Mouse (Mus musculus): ENCODE results near the gene Gm20388. TPM values are rescaled to one million over a fixed set of nuclear protein-coding genes. Genes with fewer than 3 reads are reported as not detected.
A peak's percentile ranks its signal among the peaks of the same experiment; 100 is the strongest.
"Not testable (repeated sequence)": the region's sequence is repeated elsewhere in the genome, so short reads cannot be mapped to it uniquely, and the experiment has no call there.

Gm20388 gene
- total RNA-seq, 1 experiment from 2014 or later: 3.6 TPM

DNA sequence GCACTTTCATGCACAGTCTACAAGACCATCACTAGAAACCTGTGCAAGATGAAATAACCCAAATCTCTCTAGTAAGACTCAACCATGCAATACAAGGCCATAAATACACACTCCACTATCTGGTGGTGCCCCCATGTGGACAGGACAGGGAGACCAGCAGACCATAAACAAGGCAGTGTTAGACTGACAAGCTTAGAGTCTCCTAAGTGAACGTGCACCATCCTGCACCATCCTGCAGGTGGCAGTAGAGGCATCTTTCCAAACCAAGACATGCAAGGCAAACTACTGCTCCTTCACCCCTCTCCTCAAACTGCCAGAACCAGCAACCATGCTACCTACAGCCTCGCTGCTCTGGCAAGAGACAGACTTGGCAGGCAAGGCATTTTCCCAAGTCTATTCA is 4014.1 kb downstream of the Gm20388 start:
- peak; percentile 66 for DNase-seq

DNA sequence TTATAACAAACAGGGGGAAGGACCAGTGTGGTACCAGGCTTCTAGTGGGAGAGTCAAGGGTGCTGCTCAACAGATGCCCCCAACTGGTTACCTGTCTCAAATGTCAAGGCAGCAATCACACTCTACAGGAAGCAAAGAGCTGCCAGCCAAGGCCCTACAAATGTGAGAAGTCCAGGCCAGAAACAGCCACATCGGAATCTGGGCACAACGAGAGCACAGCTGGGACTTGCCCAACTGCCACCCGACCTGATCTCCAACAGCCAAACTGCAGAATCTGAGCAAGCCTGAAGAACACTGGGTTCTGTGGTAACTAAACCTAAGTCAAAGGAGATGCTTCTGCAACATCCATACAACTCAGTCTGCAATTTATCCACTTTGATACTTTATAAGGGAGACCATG is 4015.0 kb downstream of the Gm20388 start:
- no peak for DNase-seq

DNA sequence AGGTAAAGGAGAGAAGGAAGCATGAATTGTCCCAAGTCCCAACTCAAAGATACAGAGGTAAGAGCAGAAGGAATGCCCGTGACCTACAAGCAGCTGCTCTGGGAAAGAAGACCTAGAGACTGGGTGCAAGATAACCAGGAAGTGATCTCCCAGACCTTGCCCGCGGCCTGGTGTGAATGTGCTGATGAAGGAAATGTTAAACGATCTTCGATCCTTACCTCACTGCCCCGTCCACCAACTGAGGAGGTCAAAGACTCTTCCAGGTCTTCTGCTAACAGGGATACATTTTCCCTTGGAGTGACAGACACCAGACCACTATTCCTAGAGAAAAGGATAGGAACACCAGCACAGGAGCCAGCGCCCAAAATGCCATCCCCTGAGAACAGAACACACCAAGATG is 4018.4 kb downstream of the Gm20388 start:
- no peak for DNase-seq

DNA sequence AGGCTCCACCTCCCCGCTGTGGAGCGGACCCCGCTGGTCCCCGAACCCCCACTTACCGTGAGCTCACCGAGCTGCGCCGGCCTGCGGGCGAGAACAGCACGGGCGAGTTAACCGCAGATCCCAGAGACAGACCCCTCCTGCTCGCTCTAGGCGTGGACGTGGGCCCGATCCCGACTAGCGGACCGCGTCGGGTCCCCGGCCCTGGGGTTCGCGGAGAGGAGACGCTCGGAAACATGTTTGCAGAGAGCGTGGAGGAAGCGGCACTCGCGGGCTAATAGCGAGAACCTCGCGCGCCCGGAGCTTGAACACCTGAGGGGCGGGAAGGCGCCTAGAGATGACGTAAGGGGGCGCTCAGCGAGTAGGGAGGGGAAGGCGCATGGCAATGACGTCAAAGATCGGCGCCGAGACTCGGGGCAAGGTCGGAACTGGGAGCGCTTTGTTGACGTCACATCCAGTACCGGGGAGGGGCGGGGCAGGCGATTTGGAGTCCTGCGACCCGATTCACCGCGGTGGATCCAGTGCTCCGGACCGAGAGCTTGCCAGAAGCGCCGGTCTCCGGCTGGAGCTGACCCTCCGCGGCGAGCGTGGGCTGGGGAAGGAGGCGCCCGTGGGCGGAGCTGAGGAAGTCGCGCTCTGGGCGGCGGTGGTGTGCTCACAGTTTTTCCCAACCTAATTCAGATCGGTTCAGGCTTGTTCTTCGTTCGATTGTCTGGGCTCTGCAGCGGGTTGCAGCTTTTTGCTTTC is 4038.5 kb downstream of the Gm20388 start, which contains the start of gene Nup133:
Gene Nup133, minus strand, starts transcription at position 324 of the 744 bp plus-strand sequence.
- peak; percentile 99 for DNase-seq

DNA sequence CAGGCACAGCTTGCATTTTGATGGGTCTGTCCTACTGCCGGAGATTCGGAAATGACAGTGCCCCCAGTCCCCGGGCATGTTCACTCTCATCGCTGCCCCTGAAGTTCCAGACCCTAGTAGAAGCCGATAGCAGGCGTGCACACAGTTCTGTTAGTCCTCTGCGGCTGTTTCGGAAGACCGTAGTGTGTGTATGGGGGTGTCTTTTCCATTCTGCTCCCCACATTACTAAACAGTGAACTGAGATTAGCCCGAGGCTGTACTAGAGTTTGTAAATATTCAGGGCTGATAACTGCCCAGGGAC is 4039.0 kb downstream of the Gm20388 start:
- no peak for DNase-seq

DNA sequence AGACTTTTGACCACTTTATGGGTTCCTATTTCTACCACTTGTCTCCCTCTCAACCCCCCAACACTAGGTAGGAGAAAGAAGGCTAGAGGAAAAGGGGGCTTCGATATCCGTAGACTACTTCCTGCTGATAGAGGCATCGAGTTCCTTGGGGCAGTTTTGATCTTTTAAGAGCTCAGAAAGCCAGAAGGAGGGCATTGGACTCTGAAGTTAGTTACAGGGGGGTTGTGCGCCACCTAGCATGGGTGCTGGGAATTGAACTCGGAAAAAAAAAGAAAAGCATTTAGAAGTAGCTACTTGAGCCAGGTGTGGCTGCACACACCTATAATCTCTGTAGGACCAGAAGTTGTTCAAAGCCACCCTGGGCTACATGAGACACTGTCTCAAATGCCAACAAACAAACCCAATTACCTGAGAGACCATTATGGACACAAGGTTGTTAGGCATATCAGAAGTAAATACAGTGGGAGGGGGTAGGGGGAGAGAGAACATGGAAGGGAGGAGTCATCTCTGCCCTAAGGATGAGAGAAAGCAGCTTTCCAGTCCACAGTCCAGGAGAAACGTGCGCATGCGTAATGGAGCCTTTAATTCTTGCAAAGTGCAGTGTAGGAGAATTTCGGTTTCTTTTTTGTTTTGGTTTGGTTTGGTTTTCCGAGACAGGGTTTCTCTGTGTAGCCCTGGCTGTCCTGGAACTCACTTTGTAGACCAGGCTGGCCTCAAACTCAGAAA is 4039.6 kb downstream of the Gm20388 start:
- peak; percentile 46 for DNase-seq

DNA sequence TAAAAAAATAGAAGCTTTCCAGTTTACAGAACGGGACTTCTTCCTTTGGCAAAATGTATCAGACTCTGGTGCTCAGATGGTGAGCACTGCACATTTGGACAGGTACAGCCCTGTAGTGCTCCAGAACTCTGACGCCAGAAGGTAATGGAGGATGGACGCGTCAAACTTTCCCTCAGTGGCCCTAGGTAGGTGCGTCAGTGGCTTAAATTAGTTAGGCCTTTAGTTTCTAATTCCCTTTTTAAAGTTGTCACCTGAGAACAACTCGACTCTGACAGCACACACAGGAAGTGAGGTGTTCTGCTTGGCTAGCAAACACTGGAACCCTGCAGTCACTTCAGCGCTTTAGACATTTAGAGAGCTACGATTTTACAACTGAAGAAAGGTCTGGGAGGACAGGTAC is 4043.0 kb downstream of the Gm20388 start:
- no peak for DNase-seq

DNA sequence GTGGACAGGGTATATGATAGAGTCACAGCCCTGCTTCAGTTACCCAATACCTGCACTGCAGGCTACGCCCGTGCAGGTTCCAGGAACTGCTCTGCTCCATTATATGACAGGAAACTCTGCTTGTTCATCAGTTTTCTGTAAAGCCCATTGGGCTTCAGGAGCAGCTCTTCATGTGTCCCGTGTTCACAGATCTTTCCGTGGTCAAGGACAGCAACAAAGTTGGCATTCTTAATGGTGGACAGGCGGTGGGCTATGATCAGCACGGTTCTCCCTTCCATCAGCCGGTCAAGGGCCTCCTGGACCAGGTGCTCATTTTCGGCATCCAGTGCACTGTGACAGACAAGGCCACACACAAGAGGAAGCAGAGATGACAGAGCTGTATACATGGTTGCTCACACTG is 4043.6 kb downstream of the Gm20388 start:
- DNase-seq: no peak

DNA sequence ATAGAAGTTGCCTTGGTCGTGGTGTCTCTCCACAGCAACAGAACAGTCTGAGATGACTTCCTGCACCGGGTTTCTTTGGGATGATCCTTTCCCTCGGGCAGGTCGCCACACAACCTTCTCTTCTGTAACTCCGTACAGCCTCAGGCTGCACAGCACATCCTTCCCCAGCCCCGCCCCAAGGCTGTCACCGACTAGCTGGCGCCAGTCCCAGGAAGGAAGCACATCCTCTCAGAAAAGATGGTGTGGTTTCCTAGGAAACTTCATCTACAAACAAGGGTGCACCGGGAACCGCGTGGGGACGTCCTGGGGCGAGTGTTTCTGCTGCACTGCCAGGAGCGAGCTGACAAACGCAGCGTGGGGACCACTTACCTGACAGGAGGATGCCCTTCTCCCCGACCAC is 4047.5 kb downstream of the Gm20388 start:
- DNase-seq: no peak

DNA sequence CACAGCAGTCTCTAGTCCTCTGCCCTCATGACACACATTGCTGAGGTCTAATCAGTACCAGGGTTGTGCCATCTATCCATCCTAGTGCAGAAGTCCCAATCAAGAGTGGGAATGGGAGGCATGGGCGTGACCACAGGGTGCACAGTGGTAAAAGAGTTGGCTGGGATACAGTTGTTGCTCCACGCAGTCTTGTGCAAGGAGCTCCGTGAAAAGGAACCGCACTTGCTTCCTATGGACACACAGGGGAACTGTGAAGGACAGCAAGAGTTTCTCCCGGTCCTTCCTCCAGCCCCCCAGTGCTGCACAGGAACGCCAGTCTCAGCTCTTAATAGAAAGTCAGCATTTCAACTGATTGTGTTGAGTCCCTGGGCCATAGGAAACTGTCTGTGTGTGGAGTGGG is 4048.8 kb downstream of the Gm20388 start:
- no peak for DNase-seq

DNA sequence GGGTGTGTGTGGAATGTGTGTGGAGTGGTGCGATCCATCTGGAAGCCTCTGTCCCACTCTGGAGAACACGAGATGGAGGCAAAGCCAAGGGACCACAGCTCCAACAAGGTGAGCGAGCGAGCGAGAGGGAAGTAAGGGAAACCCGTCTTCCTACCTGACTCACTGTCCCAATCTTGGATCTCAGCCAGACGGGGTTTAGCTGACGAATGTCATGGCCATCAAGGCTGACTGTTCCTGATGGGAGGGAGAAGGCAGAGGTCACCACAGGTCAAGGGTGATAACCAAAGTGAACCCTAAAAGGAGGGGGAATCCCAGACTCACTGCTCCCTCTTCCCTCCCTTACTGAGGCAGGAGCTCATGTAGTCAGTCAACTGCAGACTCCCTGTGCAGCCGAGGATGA is 4049.4 kb downstream of the Gm20388 start:
- peak; percentile 31 for DNase-seq

DNA sequence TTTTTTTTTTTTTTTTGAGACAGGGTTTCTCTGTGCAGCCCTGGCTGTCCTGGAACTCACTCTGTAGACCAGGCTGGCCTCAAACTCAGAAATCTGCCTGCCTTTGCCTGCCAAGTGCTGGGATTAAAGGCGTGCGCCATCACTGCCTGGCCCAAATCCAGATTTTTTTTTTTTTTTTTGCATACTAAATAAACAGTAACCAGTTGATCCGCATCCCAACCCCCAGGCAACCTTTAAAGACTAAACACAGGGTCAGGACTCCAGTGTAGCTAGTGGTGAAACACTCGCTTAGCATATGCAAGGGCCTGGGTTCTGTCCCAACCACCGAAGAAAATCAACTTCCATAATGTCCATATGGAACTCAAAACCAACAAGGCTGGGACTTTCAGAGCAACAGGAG is 4049.9 kb downstream of the Gm20388 start:
- not testable (repeated sequence) for DNase-seq

DNA sequence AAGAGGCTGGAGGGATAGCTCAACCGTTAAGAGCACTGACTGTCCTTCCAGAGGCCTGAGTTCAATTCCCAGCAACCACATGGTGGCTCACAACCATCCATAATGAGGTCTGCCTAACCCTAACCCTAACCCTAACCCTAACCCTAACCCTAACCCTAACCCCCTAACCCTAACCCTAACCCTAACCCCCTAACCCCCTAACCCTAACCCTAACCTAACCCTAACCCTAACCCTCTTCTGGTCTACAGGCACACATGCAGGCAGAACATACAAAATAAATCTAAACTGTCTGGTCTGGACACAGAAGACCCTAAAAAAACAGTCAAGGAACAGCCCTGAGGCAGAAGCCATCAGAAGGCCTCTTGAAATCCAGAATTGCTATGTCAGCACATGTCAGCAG is 4050.7 kb downstream of the Gm20388 start:
- no peak for DNase-seq

DNA sequence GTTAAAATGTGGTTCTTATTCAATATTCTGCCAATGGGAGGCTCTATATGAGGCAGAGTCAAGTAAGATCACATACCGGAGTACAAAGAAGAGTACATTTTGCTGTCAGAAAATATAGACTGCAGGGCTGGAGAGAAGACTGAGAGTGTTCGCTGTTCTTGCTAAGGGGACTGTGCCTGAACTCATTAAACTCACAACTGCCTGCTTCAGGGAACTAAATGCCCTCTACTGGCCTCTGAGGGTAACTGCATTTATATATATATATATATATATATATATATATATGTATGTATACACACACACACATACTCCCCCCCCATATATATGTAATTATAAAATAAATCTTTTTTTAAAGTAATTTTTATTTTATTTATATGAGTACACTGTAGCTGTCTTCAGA is 4056.3 kb downstream of the Gm20388 start:
- DNase-seq: no peak

DNA sequence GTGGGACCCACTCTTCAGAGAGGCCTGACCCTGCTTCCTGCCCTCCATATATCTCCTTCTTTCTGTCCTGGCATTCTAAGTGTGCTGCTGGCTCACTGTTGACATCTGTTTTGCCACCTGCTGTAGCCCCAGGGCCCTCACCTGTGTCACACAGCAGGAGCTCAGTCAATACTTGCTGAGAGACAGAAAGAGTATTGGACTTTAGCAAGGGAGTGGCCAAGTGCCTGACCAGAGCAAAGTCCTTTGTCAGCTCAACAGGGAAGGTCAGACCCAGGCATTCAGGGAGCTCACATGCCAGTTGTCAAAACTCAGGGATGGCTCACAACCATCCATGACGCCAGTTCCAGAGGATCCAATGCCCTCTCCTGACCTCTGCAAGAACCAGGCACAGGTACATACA is 4062.9 kb downstream of the Gm20388 start:
- no peak for DNase-seq

DNA sequence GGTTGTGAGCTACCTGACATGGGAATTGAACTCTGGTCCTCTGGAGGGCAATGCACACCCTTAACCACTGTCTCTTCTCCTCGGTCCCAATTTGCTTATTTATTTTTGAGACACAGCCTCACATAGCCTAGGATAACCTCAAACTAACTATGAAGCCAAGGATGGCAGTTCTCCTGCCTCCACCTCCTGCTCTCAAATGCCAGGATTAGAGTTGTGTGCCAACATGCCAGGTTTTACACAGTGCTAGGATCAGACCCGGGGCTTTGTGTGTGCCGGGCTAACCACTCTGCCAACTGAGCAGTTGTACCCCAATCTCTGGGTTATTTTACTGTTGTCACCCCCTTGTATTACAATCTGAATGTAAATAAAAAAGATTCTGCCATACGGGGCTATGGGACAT is 4066.9 kb downstream of the Gm20388 start:
- no peak for DNase-seq

DNA sequence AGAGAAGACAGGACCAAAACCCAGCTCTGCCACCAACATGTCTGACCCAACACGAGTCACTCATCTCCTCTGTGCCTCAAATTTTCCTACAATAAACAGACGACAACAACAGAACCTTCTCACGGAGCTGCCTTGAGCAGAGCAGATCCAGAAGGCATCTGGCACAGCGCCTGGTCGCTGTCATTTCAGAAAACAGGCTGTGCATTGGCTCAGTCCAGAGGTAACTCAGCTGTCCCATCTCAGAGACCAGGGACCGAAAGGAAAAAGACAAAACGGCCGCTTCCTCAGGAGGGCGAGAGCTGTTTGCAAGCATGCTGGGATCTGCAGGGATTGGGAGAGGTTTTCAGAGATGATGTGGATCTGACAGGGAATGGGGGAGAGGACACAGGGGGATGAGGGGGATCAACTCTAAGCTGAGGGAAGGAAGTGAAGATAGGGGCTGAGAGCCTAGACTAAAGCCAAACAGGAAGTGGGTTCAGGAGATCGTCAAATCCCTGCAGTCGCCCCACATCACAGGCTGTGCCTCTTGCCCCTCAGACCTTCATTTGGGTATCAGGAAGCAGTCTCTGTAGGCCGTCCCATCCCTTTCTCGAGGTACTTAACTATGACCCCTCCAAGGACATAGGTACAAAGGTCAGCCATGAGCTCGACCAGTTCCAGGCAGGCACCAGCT is 4067.7 kb downstream of the Gm20388 start:
- DNase-seq: peak; percentile 25

DNA sequence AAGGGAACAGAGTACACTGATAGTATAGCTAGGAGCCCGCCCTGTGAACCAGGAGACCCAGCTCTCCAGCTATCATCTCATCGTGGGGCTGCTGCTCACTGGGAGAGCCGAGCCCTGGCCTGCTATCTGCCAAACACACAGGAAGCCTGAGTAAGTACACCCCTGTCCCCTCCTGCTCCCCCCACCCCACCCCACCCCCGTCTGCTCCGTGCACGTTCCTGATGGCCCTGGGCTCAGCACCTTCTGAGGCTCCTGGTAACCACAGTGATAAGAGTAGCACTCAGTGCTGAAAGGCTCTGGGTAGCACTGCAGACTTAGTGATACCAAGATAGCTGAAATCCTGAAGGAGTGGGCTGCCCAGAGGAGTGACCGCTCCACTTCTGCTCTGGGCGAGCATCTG is 4068.3 kb downstream of the Gm20388 start:
- no peak for DNase-seq

DNA sequence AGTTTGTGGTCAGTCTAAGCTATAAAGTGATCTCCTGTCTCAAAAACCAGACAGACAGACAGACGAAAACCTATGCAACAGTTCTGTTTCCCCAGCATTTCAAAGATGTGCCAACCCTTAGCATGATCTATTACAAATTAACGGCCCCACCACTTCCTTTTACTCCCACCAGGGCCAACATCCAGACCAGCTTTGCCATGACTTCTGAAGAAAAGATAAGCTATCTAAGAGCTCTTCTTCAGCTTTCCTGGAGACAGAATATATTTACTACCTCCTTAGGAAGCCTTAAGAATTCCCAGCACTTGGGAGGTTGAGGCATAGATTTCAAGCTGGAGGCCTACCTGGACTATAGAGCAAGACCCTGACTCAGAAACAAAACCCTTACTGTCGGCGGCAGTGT is 4069.6 kb downstream of the Gm20388 start:
- DNase-seq: no peak

DNA sequence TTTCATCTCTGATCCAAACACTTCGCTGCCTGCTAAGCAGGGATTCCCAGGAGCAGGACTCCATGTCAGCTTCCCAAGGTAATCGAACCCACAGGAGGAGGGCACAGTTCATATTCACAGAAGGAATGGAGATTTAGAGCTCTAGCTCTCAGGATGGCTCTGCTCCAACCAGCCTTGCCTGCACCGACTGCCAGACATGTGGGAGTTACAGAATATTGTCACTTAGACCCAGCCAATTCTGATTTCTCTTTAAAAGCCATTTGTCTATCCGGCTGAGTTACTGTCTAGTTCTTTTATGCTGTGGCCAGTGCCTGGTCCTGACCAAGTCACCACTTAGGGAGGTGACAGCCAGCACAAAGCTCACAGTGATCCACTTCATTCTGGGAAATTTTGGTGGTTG is 4071.0 kb downstream of the Gm20388 start:
- no peak for DNase-seq

DNA sequence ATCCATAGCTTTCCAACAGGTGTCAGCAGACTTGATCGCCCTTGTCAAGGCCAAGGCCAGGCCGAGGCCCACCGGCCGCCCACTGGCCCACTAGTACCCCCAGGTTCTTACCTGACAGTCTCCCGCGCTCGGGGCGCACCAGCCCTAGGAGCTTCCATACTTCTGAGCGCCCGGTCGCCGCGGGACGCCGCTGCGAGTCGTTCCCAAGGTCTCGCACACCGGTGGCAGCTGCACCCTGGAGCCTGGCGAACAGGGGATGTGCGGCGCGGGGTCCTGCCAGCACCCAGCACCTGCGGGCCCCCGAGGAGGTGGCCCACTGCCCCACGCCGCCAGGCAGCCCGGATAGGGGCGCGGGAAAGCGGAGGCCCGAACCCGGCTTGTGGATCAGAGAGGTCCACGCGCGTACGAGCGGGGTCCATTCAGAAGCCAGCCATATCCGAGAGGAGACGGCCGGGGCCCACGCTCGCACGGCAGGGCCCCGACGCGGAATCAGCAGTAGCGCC is 4071.7 kb downstream of the Gm20388 start:
- peak; percentile 31 for DNase-seq

DNA sequence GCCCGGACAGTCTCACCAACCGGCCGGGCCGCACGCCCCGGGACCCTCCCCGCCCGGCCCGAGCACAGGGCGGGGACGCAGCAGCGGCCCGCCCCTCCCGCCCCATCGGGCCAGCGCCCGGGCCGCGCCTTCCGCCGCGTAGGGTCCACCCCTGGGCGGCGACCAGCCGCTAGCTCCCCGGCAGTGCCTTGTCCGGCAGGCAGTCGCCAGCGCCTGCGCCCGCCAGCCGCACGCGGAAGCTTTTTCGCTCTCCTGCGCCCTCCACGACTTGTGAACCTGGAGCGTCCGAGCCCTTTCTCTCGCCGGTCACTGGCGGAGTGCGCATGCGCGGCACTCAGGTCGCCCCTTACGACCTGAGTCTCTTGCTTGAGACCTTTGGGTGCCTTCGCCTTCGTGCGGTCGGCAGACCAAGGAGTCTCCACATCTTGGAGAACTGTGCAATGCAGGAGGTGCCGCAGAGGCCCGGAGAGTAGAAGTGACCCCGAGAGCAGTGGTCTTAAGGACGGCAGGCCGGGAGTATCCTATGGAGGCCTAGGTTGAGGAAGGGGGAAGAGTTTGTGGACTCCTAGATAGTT is 4072.3 kb downstream of the Gm20388 start, which contains the start of gene Abcb10:
Gene Abcb10, minus strand, starts transcription at position 297 of the 575 bp plus-strand sequence.
- DNase-seq: peak; percentile 91

DNA sequence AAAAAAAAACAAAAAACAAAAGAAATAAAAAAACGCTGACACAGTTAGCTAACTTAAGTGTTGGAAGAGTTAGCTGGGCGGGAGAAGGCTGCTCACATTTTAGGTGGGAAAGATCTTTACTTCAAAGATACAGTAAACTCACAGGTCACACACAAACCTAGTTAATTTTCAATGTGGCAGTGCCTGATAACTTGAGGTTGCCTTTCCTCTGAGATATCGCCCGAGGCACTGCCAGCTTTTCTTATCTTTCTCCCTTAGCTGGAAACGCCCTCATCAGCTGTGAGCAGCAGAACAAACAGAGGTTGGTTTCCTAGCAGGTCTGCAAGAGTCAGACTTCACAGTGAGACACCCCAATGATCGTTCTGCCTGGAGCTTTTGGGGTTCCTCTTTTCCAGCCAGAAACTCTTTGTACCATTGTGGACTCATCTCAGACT is 4078.0 kb downstream of the Gm20388 start:
- no peak for DNase-seq
